Mouse (Mus musculus) cerebellum, postnatal 36 days (tissue): Measurements from ENCODE around the gene Atg2a.
"Not testable (repeated sequence)": the region's sequence is repeated elsewhere in the genome, so short reads cannot be mapped to it uniquely, and the experiment has no call there.

Experiments
- DNase-seq, 2 experiments: peaks; one replicate each; pipeline ENCODE4 v3.0.0; 2021 to 2022; ENCODE audit warnings: mixed read lengths in 2 of 2

Atg2a gene

DNA sequence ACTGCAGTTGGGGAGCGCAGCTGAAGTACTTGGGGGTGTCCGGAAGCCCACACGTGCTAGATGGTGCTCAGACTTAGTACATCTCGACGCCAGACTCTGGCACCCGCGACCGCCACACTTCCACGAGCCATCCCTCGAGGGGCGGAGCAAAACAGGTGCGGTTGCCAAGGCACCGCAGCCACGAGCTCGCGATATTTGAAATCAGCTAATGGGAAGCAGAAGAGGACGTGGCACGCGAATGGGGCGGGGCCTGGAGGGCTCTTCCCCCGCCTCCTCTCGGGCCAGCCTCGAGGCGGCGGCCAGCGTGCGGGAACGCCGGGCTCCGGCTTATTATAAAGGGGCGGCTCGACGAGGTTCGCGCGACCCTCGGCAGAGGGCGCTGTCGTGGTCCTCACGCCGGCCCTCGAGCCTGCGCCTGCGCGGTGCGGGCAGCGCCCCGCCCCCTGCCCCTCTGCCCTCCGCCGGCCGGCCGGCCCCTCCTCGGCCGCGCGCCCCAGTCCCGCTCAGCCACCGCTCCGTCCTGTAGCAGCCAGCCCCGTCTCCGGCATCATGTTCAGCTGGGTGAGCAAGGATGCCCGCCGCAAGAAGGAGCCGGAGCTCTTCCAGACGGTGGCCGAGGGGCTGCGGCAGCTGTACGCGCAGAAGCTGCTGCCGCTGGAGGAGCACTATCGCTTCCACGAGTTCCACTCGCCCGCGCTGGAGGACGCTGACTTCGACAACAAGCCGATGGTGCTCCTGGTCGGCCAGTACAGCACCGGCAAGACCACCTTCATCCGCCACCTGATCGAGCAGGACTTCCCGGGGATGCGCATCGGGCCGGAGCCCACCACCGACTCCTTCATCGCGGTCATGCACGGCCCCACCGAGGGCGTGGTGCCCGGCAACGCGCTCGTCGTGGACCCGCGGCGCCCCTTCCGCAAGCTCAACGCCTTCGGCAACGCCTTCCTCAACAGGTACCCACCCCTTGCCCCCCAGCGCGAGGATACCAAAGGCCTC is 35.3 kb downstream of the Atg2a start, which contains the start of gene Ehd1:
TSS of gene Ehd1 (plus strand) at position 300 of the 996 bp plus-strand sequence.
- DNase-seq: peak; percentile 96 to 97

- peak; percentile 51 to 66 for DNase-seq
These were observed 36.4 kb downstream of the Atg2a start for GRCm38 (mm10) chr19:6277661-6278438.

- no peak for DNase-seq
These were observed 37.1 kb downstream of the Atg2a start for GRCm38 (mm10) chr19:6278439-6279073.

DNA sequence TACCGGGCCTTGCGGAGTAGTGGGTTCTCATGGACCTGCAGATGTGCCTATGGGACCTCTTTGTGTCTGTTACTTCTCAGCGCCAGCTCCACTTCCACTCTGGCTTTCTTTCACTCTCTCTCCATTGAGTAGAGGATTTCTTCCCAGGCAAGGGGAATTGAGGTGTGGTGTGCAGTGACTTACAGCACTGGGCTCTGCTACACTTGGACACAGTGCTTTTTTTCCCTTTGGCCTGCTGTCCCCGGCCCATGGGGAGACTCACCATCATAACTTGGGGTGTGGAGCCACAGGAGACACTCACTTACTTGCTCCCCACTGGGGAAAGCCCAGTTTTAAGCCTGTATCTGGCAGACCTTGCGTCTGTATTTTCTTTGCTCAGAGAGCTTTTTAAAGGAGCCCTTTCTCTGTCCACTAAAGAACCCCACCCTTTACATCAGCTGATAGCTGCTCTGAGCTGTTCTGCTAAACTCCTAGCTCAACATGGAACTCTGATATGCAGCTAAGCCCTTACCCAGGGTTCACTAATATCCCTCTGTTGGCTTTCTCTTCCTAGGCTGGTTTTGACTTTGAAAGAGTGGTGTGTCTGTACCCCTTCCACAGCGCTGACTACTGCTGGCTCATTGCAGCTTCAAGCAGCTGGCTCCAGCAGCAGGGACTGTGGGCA is 38.1 kb downstream of the Atg2a start:
- no peak for DNase-seq

- DNase-seq: no peak
These were observed 39.1 kb downstream of the Atg2a start for GRCm38 (mm10) chr19:6280554-6280953.

DNA sequence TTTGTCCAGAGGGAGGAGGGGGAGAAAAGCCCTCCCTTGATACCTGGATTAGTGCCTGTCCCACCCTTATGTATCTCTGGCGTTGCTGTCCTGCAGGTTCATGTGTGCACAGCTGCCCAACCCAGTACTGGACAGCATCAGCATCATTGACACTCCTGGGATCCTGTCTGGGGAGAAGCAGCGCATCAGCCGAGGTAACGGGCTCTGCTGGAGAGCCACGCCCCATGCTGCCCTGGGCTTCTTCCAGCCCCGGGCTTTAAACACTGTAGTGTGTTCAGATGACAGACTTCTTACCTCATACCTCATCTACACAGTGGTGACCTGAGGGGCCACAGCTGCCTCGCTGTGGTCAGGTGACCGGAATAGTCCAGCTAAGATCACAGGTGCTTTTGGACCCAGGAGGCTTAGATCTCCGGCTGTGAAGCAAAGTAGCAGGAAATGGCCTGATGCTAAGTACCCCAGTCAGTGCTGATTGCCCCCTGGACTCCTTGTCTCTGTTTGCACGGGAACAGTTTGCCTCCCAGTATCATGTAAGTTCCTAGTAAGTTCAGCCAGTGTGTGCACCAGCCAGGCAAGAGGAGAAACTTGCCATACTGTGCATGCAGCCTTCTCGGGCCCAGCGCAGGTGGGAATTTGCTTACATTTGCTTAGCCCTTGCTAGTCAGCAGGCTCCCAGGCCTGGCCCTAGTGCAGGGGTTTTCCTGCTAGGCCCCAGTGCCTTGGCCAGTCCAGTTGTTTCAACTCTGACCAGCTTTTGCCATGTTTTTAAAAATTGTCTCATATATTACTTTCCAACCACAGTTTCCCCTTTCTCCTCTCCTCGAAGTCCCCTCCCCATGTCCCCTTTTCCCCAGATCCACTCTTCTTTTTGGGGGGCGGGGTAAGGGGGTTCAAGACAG is 39.9 kb downstream of the Atg2a start:
- DNase-seq: no peak

- DNase-seq: no peak
These were observed 41.5 kb downstream of the Atg2a start for GRCm38 (mm10) chr19:6283001-6283400.

DNA sequence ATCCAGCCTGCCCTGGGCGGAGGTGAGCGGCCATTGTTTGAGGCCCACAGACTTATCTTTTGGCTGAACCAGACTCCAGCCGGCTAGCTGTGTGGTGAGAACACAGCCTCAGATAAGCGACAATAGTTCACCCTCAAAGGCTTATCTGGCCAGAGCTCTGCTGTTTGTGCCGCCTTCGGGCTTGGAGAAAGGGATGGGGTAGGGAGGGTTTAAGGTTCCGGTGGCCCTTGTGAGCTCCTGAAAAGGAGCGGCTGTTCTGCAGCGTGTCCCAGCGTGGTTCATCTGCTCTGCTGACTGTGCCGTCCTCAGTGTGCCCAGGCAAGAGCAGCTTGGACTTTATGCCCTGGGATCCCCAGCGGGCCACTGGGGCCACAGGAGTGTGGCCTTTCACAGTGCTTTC is 43.0 kb downstream of the Atg2a start:
- DNase-seq: no peak

GRCm38 (mm10) chr19:6285226-6285625 is 43.8 kb downstream of the Atg2a start:
- DNase-seq: no peak

- no peak for DNase-seq
These were observed 44.4 kb downstream of the Atg2a start for GRCm38 (mm10) chr19:6285632-6286433.

DNA sequence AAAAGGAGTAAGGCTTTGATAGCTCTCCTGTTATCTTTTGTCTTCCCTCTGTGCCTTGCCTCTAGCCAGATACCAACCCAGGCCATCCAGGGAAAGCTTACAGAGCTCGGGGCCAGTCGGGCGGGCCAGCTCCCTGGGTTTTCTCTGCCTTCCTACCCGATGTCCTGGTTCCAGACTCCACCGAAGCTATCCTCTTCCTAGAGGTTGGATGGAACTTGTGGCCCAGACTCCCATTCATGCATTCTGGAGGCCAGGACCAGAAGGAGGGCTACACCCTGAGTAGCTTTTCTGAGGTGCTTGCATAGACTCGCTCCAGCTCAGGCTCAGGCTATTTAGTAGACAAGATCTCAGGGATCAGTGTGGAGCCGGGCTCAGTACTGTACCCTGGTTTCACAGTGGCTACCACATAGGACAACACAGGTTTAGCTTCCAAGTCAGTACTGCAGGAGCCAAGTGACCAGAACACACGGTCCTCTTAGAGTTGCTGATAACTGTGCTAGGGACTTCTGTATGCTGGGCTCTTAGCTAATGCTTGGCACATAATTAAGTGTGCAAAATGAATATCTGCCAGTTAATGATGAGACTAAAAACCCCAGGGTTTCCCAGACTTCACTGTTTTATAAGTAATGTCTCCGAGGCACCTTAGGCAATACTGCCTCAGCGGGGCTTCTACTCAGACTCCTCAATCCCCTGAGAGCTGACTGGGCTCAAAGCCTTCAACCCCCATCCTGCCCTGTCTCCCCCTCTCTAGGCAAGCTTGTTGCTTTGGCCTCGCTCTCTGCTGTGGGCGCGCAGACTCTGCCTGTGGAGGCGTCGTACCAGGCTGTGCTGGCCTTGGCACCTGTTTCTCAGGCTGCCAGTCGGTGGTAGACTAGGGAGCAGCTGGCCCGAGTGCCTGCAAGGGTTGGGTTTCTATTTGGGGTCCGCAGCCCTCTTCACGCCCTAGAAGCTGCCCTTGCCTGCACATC is 45.2 kb downstream of the Atg2a start:
- DNase-seq: peak in 1 of 2 experiments; percentile 59

DNA sequence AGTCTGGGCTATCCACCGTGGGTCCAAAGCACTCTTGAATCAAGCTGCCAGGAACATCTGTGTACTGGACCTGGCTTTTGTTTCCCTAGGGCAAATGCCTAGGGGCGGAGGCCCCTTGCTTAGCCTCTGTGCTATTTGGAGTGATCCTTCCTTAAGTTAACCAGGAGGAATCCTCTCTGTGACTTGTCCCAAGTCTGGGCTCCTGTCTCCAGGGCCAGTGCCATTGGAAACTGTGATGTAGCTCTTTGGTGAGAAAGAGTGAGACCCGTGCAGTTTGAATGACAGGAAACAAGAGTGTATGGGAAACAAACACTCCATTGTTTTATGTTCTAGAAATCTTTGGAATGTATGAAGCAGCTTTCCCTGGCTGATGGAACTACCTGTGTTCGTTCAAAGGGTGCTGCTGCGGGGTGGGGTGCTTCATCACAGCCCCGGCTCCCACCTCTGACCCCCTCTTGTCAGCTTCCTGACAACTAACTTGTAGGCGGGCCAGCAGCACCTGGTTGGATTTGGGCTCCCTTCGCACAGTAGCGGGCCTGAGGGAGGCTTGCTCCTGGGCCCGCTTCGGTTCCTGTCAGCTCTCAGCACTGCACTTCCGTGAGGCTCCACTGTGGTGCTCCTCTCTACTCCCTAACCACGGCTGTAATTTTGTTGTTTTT is 46.9 kb downstream of the Atg2a start:
- no peak for DNase-seq

- no peak for DNase-seq
These were observed 48.3 kb downstream of the Atg2a start for GRCm38 (mm10) chr19:6289696-6290238.

GRCm38 (mm10) chr19:6290720-6291116 is 49.2 kb downstream of the Atg2a start:
- not testable (repeated sequence) for DNase-seq

DNA sequence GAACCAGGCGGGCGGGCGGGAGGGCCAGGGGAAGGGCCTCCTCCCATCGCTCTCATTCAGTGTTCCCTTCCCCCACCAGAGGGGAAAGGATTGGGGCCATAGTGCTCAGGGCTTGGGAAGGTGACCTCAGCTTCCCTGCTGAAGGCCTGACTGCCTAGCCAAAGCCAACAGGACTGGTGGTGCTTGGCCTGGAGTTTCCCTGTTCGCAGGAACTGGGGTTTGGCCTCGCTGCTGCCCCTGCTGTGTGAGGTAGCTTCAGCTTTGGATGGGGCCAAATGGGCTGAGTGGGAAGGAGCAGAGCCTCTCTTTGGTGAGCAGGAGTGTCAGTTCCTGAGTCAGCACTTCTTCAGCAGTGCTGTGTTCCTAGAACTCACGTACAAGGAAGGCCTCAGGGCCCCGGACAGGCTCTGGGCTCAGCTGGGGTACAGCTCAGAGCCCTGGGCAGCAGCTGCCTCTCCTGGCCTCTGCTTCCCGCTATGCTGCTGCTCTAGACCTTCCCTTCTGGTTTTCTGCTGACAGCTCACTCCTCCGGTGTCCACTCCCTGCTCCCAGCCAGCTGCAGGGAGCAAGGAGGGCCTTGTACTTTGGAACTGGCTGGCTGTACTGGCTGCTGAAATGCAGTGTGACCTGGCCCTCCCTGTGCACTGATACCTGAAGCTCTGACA is 49.8 kb downstream of the Atg2a start:
- DNase-seq: peak; percentile 74 to 79

GRCm38 (mm10) chr19:6292262-6292661 is 50.8 kb downstream of the Atg2a start:
- DNase-seq: no peak

DNA sequence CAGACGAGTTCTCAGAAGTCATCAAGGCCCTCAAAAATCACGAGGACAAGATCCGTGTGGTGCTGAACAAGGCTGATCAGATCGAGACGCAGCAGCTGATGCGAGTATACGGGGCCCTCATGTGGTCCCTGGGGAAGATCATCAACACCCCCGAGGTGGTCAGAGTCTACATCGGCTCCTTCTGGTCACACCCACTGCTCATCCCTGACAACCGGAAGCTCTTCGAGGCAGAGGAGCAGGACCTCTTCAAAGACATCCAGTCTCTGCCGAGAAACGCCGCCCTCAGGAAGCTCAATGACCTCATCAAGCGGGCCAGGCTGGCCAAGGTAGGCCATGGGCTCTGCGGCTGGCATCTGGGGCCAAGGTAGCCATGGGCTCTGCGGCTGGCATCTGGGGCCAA is 52.8 kb downstream of the Atg2a start:
- DNase-seq: no peak
